Mouse (Mus musculus): ENCODE measurements around the gene Aanat.
A peak's percentile ranks its signal among the peaks of the same experiment; 100 is the strongest.

Gene Aanat

DNA sequence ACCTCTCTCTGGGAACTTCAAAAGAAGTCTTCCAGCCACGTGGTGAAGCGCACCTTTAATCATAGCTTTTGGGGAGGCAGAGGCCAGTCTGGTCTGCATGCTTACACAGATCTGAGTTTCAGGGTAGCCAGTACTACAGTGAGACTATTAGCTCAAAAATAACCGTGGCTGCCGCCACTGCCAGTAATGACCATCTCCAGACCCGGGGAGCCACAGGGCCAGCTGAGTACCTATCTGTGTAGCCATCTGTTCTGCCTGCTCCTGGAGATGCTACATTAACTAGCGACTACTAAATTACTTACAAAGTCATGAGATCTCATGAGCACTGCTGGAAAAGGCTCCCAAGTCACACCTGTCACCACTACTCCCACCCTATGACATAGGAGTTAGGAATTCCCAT, 11.2 kb upstream of the Aanat start:
- no peak for DNase-seq (ENCODE audit: low spot score in 2 of 2)

DNA sequence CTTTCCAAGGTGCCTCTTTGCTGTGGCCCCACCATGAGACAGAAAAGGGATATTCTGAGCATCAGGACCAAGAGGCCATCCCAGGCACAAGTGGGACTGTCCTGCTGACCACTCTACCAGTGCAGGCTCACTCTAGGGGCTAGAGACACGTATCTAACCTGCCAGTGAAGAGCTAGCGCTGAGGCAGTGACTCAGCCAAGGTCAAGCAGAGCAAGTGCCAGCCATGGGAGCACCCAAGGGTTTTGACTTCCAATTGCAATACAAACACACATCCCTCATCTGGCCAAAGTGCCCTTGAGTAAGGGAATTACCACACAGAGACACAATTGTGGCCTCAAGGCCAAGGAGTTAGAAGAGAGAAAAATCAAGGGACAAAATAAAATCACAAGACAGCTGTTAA, 10.8 kb upstream of the Aanat start:
- DNase-seq (ENCODE audit: low spot score in 2 of 2), result no peak

DNA sequence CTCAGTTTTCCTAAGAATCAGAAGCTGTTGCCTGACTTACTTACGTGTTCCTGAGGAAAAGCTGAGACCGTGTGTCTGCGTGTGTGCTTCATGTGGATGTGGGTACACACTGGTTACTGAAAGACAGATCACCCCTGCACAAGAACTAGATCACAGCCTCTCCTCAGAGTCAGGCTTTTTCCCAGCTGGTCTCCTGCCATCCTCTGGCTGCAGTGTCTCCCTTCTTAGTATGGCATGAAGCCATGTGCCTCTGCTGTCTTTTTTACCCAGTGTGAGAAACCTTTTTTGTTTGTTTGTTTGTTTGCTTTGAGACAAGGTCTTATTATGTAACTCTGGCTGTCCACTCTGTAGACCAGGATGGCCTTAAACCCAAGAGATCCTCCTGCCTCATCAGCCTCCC, 7.0 kb upstream of the Aanat start:
- no peak for DNase-seq (ENCODE audit: low spot score in 2 of 2)

DNA sequence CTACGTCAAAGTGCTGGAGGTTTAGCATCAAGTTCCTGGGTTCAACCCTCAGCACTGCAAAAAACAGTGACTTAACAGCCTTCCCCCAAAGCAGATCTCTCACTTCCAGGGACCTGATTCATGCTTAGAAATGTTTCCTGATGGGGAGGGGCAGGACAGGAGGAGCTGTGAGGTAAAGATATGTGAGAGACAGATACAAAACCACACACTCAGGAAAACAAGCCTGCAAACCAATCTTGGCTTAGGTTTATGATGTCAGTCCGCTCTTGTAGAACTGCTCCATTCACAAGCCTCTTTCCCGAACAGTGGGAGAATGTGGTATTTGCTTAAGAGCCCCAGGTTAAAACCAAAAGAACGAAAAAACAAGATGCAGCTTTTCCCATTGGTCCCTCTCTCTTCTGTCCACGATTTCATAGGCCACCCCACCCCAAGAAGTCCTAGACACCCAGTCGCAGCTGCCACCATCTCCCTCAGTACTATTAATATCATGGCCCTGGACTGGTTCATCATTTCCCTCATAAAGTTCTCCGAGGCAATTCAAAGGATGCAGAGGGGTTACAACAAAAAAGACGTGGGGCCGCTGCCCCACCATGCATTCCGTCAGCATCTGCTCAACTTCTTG, 6.1 kb upstream of the Aanat start:
- no peak for DNase-seq (ENCODE audit: low spot score in 2 of 2)

DNA sequence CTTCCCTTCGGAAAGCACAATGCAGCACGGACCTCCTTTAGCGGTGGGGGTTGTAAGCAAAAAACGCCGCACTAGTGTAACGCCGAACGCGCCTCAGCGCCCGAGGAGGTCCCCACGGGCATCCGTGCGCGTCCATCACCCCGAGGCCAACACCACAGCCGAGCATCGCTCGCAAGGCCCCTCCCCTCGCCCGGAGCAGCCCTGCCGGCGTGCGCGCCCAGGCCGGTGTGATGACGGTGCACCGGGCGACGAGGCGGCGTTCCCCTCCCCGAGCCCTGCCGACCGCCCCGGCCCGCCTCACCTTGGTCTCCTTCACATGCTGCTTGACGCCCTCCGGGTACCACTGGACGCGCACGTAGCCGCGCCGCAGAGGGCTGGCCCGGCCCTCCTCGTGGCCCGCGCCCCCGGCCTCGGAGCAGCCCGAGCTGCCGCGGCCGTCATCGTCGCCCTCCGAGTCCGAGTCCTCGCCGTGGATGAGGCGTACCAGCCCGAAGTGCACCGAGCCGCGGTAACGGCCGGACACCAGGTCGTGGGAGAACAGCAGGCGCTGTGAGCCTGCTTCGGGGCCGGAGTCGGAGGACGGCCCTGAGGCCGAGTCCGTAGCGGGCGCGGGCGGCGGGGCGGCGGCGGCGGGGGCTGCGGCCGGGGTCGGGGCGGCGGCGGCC, 5.4 kb upstream of the Aanat start:
- DNase-seq (ENCODE audit: low spot score in 2 of 2), result peak; percentile 29 to 37

DNA sequence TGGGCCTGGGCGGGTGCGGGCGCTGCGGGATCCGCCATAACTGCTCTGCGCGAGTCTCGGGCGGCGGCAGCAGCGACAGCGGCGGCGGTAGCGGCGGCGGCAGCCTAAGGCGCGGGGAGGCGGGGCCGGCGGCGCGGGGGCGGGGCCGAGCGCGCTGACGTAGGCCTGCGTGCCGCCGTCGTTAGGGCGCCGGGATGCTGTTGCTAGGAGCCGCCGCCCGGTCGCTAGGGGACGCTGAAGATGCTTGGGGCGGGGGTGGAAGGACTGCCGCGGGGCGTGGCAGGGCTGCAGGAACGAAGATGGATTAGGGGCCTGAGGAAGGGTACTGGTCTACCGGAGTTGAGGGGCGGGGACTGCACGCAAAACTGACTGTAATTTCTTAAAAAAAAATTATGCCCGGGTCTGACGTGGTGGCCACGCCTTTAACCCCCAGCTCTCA, 4.8 kb upstream of the Aanat start, which contains the start of gene Ube2o:
Gene Ube2o, minus strand, starts transcription at position 72 of the 439 bp plus-strand sequence.
- peak; percentile 79 to 82 for DNase-seq (ENCODE audit: low spot score in 2 of 2)

DNA sequence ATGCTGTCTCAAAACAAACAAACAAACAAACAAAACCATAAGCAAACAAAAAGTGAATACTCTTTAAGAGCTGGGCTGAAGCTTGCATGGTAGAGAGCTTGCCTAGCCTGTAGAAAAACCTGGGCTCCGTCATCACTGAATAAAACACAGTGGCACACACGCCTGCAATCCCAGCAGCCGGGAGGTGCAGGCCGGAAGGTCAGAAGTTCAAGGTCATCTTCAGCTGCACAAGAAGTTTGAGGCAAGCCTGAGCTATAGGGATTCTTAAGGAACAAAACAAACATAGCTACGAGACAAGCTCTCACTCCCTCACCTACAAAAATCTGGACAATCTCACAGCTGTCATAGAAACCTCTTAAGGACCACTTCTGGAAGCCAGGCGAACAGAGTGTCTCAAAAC, 550 bp upstream of the Aanat start:
- no peak for DNase-seq (ENCODE audit: low spot score in 2 of 2)

DNA sequence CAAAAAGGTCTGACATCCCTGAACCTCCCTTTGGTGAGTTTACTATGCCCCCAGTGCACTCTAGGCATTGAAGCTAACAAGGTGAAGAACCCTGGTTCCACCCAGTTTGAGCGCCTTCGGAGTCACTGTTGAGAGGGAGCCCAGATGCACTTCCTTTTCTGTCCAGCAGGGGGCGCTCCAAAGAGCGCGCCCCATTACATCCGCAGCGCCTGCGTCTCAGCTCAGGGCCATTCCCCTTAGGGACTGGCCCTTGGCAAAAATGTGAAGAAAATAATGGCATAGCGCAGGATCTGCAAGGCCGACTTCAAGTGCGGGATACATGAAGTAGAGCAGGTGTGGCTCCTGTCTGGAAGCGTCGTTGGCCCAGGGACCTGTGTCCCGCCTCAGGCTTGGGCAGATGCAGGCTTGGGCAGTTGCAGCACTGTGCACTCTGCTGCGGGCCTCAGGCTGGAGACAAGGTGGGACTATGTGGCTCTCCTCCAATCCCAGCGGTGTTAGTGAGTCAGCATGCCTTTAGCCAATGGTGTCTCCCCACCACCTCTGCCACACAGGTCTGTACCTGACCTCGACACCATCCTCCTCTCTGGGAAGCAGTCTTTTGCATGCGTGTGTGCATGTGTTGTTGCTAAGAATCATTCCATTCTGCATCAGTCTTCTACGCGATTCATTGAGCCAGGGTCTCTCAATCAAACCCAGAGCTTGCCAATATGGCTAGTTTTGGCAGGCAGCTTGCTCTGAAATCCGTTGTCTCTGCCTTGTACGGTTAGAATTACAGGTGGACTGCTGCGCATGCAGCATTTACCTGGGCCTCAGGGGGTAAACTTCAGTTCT, 784 bp downstream of the Aanat start:
- peak in 1 of 2 experiments; percentile 57 for DNase-seq (ENCODE audit: low spot score in 2 of 2)

DNA sequence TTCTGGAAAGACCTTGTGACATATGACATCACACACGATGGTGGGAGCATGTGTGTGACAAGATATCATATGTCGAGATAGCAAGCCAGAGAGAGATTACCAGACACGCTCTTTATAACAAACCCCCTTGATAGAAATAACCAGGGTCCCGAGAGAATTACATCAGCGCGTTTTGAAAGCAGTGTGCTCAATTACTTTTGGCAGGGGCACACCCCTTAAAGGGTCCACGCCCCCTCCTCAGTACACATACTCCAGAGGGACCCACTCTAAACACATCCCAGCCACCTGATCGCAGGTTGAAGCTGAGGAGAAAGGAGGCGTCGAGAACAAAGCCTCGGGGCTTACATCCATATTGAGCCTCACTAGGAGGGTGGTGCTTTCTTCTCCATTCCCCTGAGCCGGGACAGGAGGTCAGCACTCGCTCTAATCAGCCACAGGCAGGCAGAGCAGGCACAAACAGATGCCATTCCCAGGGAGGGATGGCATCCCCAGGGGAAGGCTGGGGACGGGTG, 2.8 kb downstream of the Aanat start:
- no peak for DNase-seq (ENCODE audit: low spot score in 2 of 2)

DNA sequence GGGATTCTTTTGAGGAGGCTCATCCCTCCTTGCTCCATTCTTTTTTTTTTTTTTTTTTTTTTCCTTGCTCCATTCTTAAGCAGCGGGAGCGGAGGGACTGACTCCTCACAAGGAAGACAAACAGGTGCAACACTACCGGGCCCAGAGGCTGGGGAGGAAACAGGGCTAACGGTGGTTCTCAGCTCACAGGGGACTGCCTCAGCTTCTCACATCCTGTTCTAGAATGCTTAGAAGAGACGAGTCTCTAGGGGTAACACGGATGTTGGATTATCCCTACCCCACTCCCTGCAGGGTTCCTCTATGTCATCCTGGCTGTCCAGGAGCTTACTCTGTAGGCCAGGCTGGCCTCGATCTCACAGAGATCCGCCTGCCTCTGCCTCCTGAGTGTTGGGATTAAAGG, 3.3 kb downstream of the Aanat start:
- no peak for DNase-seq (ENCODE audit: low spot score in 2 of 2)

DNA sequence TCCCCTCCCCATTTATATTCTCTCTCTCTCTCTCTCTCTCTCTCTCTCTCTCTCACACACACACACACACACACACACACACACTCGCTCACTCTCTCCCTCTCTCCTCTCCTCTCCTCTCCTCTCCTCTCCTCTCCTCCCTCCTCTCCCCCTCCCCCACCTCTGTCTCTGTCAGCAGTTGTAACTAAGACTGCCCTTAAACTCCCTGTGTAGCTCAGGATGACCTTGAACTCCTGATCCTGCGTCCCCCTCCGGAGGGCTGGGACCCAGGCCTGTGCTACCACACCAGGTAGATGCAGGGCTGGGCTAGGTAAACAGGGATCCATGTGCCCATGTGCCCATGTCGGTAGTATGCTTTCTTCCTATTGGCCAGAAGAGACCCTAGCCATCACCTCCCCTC, 5.4 kb downstream of the Aanat start:
- DNase-seq (ENCODE audit: low spot score in 2 of 2), result no peak

DNA sequence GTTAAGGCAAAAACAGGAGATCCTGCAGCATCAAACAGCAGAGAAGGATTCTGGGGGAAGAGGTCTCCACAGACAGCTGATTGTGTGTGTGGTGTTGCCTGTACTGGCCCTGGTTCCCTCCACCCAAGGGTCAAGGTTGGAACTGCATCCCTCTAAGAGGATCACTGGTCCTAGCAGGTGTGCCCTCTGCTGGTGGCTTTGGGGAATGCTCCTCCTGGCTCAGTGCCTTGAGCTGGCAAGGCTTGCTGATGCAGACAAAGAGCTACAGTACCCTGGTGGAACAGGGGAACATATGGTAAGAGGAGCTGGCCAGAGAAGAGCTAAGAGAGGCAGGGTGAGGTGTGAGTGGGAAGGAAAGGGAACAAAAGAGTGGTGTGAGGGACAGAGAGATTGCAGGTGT, 6.2 kb downstream of the Aanat start:
- peak; percentile 85 to 88 for DNase-seq (ENCODE audit: low spot score in 2 of 2)

DNA sequence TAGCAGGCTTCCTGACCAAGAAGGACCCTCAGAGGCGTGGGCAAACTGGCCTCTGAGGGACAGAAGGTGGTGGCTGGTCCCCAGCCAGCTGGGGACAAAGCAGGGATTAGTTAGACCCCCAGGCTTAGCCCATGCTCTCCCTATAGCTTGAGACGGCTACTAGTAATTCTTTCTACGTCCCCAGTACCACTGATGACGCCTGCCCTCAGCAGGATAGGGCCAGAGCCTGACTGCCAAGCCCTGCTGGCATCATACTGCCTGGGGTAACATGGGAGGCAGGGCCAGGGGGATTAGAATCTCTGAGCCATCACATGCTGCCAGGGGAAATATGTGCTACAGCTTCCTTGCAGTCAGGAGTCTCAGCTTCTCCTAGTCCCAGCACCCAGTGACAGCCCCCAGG, 7.1 kb downstream of the Aanat start:
- no peak for DNase-seq (ENCODE audit: low spot score in 2 of 2)

DNA sequence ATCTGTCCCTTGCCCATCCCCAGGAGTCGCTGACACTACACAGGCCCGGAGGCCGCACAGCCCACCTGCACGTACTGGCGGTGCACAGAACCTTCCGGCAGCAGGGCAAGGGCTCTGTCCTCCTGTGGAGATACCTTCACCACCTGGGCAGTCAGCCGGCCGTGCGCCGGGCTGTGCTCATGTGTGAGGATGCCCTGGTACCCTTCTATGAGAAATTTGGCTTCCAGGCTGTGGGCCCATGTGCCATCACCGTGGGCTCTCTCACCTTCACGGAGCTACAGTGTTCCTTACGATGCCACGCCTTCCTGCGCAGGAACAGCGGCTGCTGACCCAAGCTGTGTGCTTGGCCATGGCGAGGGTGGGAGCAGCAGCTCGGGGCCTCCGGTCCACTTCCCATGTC, 10.5 kb downstream of the Aanat start:
- DNase-seq (ENCODE audit: low spot score in 2 of 2), result no peak

DNA sequence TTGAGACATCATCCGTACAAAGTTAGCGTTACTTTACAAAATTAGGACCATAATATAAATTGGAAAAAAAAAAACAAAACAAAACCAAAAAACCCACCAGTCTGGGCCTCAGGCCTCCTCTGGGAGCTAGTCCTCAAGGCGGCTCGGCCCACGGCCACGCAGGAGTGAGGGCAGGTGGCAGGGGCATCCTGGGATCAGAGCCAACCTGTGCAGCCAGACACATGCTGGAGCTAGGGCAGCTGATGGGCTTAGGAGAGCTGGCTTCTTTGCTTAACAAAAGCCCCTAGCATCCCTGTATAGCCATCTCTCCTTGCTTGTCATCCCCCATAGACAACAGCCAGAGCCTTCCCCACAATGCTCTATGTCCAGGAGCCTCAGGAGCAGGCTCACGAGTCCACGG, 12.0 kb downstream of the Aanat start:
- DNase-seq (ENCODE audit: low spot score in 2 of 2), result no peak

DNA sequence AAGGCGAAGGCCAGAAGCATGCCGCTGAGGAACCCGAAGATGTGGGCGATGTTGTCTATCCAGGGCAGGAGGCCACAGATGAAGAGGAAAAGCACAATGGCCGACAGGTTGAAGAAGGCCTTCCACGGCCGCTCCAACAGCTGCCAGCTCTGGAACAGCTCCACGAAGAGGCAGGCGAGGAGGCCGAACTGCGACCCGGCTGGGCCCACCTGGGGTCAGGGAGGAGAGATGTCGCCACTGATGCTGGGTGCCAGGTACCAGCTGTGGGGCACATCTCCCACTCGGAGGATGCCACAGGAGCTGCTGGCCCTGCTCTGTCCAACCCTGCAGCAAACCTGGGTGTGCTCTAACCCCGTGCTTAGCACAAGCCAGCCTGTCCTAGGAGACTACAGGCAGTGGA, 13.0 kb downstream of the Aanat start:
- no peak for DNase-seq (ENCODE audit: low spot score in 2 of 2)

DNA sequence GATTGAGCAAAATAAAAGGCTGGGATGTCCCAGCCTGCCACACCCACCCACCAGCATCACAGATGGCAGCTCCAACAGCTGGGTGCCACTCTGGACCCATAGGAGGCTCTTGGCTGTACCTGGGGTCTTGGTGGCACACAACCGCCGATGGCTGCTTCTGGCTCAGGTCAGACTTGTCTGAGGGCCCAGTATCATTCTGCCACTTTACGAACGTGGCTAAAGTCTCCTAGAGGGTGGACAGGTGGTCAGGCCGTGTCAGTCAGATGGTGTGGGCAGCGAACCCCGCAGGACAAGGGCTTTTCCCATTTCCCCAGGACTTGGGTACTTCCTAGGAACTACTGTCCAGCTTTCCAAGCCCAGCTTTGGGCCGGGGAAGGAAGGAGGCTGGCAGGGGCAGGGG, 14.9 kb downstream of the Aanat start:
- DNase-seq (ENCODE audit: low spot score in 2 of 2), result no peak

DNA sequence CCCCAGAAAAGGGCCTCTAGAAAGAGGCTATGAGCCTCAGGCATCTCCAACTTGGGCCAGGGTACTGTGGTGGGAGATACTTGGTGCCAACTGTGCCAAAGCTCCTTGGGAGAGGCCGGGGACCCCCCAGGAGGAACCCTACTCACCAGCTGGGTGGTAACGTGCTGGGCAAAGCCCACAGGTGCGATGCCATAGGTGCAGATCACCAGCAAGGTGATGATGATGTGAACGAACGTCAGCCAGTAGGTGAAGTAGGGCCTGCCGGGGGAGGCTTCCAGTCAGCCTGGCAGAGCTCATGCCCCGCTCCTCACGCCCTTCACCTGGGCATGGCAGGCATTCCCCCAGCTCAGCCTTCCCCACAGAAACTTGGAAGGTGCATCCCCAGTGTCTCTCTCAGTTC, 15.8 kb downstream of the Aanat start:
- DNase-seq (ENCODE audit: low spot score in 2 of 2), result no peak

DNA sequence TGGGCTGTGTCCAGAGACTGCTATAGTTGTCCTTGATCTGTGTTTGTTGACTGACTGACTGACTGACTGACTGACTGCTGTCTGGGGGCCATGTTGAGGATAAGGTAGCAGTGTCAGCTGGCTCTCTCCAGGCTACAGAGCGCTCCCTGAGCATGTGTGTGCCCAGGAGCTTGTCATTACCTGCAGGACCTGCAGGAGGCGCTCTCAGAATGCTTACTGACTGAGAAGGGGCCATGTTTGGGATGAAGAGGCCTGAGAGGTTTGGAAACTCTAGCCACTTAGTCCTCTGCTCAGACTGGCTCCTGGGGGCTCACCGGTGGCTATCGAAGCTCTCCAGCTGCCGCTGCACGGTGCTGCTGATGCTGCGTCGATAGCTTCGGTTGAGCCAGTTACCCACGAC, 17.1 kb downstream of the Aanat start:
- DNase-seq (ENCODE audit: low spot score in 2 of 2), result no peak

DNA sequence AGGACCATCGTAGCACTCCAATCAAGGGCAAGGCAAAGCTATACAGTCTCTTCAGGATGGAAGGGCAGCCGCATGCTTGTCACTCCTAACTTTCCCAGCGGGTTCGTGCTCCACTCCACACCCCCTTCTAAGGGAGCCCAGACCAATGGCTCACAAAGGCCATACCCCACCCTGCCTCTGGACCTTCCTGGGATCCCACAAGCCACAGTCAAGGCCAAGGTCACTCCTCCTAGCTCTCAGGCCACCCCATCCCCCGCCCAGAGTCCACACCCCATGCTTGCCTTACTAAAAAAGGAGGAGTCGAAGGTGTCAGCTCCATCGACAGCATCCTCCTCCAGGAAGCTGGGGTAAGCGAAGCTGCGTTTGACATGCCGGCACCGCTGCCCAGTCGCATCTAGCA, 17.9 kb downstream of the Aanat start:
- DNase-seq (ENCODE audit: low spot score in 2 of 2), result no peak

DNA sequence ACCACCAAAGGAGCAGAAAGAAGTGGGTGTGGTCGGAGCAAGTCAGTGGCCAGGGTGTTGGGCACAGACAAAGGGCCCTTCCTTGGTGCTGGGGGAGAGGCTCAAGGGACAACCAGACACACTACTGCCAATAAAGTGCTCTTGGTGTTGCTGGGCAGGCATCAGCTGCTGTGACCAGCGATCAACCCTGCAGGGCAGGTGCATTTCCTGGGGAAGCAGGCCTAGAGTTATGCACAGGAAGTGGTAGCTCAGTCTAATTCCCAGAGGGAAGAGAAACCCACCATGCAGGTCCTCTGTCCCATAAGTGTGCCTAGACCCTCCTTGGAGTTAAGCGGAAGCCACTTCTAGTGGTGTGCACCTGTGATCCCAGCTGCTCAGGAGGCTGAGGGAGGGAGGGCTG, 21.5 kb downstream of the Aanat start:
- no peak for DNase-seq (ENCODE audit: low spot score in 2 of 2)

DNA sequence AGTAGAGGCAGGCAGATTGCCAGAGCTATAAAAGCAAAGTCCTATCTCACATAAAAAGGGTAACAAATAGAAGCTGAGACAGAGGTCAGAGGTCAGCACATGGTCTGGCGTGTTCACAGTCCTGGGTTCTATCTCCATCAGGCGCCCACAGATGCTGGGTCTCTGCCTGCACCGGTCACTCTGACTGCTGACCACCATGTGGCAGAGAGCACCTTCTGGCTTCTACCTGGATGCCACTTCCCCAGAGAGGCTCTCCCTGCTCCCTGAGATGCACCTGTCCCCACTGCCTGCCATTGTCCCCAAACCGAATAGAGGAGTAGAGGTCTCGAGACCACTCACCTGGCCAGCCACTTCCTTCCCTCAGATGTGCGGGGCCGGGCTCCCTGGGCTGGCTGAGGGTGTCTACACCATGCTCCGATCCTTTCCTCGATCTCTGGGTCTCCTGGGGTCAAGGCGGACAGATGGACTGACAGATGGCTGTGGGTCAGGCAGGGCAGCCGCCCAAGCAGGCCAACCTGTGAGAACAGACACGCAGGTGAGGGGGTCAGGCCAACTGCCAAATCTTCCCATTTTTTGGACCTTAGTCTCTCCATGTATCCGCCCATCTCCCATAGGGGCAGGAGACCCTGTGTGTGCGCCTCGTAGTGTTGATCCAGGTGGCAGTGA, 23.9 kb downstream of the Aanat start:
- DNase-seq (ENCODE audit: low spot score in 2 of 2), result no peak

Data from right cerebral cortex, postnatal 36 days (tissue).